Mouse (Mus musculus): ENCODE measurements around the gene Pepd. TPM values are rescaled to one million over a fixed set of nuclear protein-coding genes. Genes with fewer than 3 reads are reported as not detected.

The Pepd gene
- polyA plus RNA-seq, 1 experiment from 2014 or later = 150 TPM

- DNase-seq (ENCODE audit: low spot score) (no peak), ATAC-seq (replicated peaks; ENCODE audit: low FRiP score, low read depth) (no peak)
- H3K27me3 ChIP-seq (ENCODE audit: insufficient read depth, low read length) = no peaks in the 10 kb centered on the region
- H3K9me3 ChIP-seq (replicated peaks; ENCODE audit: low read length) = no peaks in the 10 kb centered on the region
- no peaks in the 10 kb centered on the region for H3K4me1 ChIP-seq (replicated peaks; ENCODE audit: insufficient read depth, low read length)
- no peak overlapping the region for H3K27ac ChIP-seq
- 87% methylated on average over 4 of the region's 4 CpGs for WGBS
- no peak overlapping the region for H3K9ac ChIP-seq (ENCODE audit: low read depth, low read length)
- H3K4me3 ChIP-seq (replicated peaks; ENCODE audit: low read depth, low read length) = no peak overlapping the region
- H3K4me2 ChIP-seq (ENCODE audit: low read length) = no peak overlapping the region
- peaks cover 32% of the 10 kb centered on the region for H3K36me3 ChIP-seq (ENCODE audit: insufficient read depth, low read length)
- no peak for TF ChIP-seq CTCF (IDR thresholded peaks at IDR 0.05; ENCODE audit: low read depth)
These were observed 133.9 kb downstream of the Pepd start for GRCm38 (mm10) chr7:35046091-35046490.

GRCm38 (mm10) chr7:35050540-35050939 is 138.4 kb downstream of the Pepd start:
- Histone ChIP-seq H3K4me1 (replicated peaks; ENCODE audit: insufficient read depth, low read length) (peaks cover 12% of the 10 kb centered on the region), H3K27me3 (ENCODE audit: insufficient read depth, low read length) (no peaks in the 10 kb centered on the region), H3K27ac (no peak overlapping the region), H3K4me2 (ENCODE audit: low read length) (no peak overlapping the region), H3K9me3 (replicated peaks; ENCODE audit: low read length) (no peaks in the 10 kb centered on the region), H3K36me3 (ENCODE audit: insufficient read depth, low read length) (peaks cover 13% of the 10 kb centered on the region), H3K9ac (ENCODE audit: low read depth, low read length) (no peak overlapping the region), H3K4me3 (replicated peaks; ENCODE audit: low read depth, low read length) (no peak overlapping the region)
- 94% methylated on average over 12 of the region's 12 CpGs for WGBS
- no peak for ATAC-seq (replicated peaks; ENCODE audit: low FRiP score, low read depth)
- no peak for DNase-seq (ENCODE audit: low spot score)
- no peak for TF ChIP-seq CTCF (IDR thresholded peaks at IDR 0.05; ENCODE audit: low read depth)

GRCm38 (mm10) chr7:35053161-35053560 is 141.0 kb downstream of the Pepd start:
- no peaks in the 10 kb centered on the region for H3K27me3 ChIP-seq (ENCODE audit: insufficient read depth, low read length)
- DNase-seq (ENCODE audit: low spot score) (no peak), ATAC-seq (replicated peaks; ENCODE audit: low FRiP score, low read depth) (no peak)
- H3K9me3 ChIP-seq (replicated peaks; ENCODE audit: low read length) = no peaks in the 10 kb centered on the region
- H3K4me1 ChIP-seq (replicated peaks; ENCODE audit: insufficient read depth, low read length) = peaks cover 13% of the 10 kb centered on the region
- no peak for TF ChIP-seq CTCF (IDR thresholded peaks at IDR 0.05; ENCODE audit: low read depth)
- H3K9ac ChIP-seq (ENCODE audit: low read depth, low read length) = no peak overlapping the region
- WGBS = 81% methylated on average over 3 of the region's 3 CpGs
- peaks cover 5% of the 10 kb centered on the region for H3K36me3 ChIP-seq (ENCODE audit: insufficient read depth, low read length)
- H3K4me3 ChIP-seq (replicated peaks; ENCODE audit: low read depth, low read length) = no peak overlapping the region
- H3K27ac ChIP-seq = no peak overlapping the region
- no peak overlapping the region for H3K4me2 ChIP-seq (ENCODE audit: low read length)

- ATAC-seq (replicated peaks; ENCODE audit: low FRiP score, low read depth) (no peak), DNase-seq (ENCODE audit: low spot score) (no peak)
- H3K27me3 ChIP-seq (ENCODE audit: insufficient read depth, low read length) = no peaks in the 10 kb centered on the region
- no peaks in the 10 kb centered on the region for H3K9me3 ChIP-seq (replicated peaks; ENCODE audit: low read length)
- peaks cover 5% of the 10 kb centered on the region for H3K36me3 ChIP-seq (ENCODE audit: insufficient read depth, low read length)
- no peak overlapping the region for H3K9ac ChIP-seq (ENCODE audit: low read depth, low read length)
- 58% methylated on average over 1 of the region's 1 CpGs for WGBS
- H3K4me1 ChIP-seq (replicated peaks; ENCODE audit: insufficient read depth, low read length) = peaks cover 13% of the 10 kb centered on the region
- peak overlapping the region; percentile 89; the same call in 1 of the 2 replicates for H3K4me2 ChIP-seq (ENCODE audit: low read length)
- no peak for TF ChIP-seq CTCF (IDR thresholded peaks at IDR 0.05; ENCODE audit: low read depth)
- H3K27ac ChIP-seq = no peak overlapping the region
- no peak overlapping the region for H3K4me3 ChIP-seq (replicated peaks; ENCODE audit: low read depth, low read length)
These were observed 142.1 kb downstream of the Pepd start for GRCm38 (mm10) chr7:35054286-35054685.

GRCm38 (mm10) chr7:35054977-35055618 is 142.9 kb downstream of the Pepd start:
- H3K27me3 ChIP-seq (ENCODE audit: insufficient read depth, low read length) = no peaks in the 10 kb centered on the region
- no peak for ATAC-seq (replicated peaks; ENCODE audit: low FRiP score, low read depth)
- H3K4me3 ChIP-seq (replicated peaks; ENCODE audit: low read depth, low read length) = peak overlapping the region; percentile 87
- H3K36me3 ChIP-seq (ENCODE audit: insufficient read depth, low read length) = peaks cover 5% of the 10 kb centered on the region
- DNase-seq (ENCODE audit: low spot score) = no peak
- no peak for TF ChIP-seq CTCF (IDR thresholded peaks at IDR 0.05; ENCODE audit: low read depth)
- H3K9ac ChIP-seq (ENCODE audit: low read depth, low read length) = peak overlapping the region; percentile 89
- no peaks in the 10 kb centered on the region for H3K9me3 ChIP-seq (replicated peaks; ENCODE audit: low read length)
- H3K27ac ChIP-seq = peak overlapping the region; percentile 79
- peaks cover 13% of the 10 kb centered on the region for H3K4me1 ChIP-seq (replicated peaks; ENCODE audit: insufficient read depth, low read length)
- WGBS = 36% methylated on average over 2 of the region's 2 CpGs
- H3K4me2 ChIP-seq (ENCODE audit: low read length) = peak overlapping the region; percentile 89

- ATAC-seq (replicated peaks; ENCODE audit: low FRiP score, low read depth) = peak; percentile 90
- Histone ChIP-seq H3K9ac (ENCODE audit: low read depth, low read length) (peak overlapping the region; percentile 89), H3K4me3 (replicated peaks; ENCODE audit: low read depth, low read length) (peak overlapping the region; percentile 87), H3K4me1 (replicated peaks; ENCODE audit: insufficient read depth, low read length) (peaks cover 13% of the 10 kb centered on the region), H3K36me3 (ENCODE audit: insufficient read depth, low read length) (peaks cover under 1% of the 10 kb centered on the region; the same call in 1 of the 2 replicates), H3K4me2 (ENCODE audit: low read length) (peak overlapping the region; percentile 89), H3K27ac (peak overlapping the region; percentile 79), H3K27me3 (ENCODE audit: insufficient read depth, low read length) (no peaks in the 10 kb centered on the region), H3K9me3 (replicated peaks; ENCODE audit: low read length) (no peaks in the 10 kb centered on the region)
- peak; percentile 72 for DNase-seq (ENCODE audit: low spot score)
- WGBS = under 1% methylated on average over 68 of the region's 77 CpGs
- TF ChIP-seq CTCF (IDR thresholded peaks at IDR 0.05; ENCODE audit: low read depth) = 0 out of 2 replicates have a peak, but pooled peaks have one; percentile 5
These were observed 143.6 kb downstream of the Pepd start for GRCm38 (mm10) chr7:35055619-35056435.
